Mouse (Mus musculus): ENCODE results near the gene Dach1.

The Dach1 gene

GRCm38 (mm10) chr14:98109929-98110328 lies 59.6 kb downstream of the Dach1 start:
- in situ Hi-C loops (cut with MboI, MseI), result loop anchor here in 1 of 2 experiments (10.0 kb wide), 1 partner anchor 1165 kb away; no protein-coding TSS in a partner anchor

- in situ Hi-C loops (cut with MboI, MseI), result loop anchor here in 1 of 2 experiments (10.0 kb wide), 1 partner anchor 1164 kb away; no protein-coding TSS in a partner anchor
These were observed 60.8 kb downstream of the Dach1 start for GRCm38 (mm10) chr14:98108764-98109163.

GRCm38 (mm10) chr14:98106208-98106607 lies 63.4 kb downstream of the Dach1 start:
- in situ Hi-C loops (cut with MboI, MseI), result loop anchor here in 1 of 2 experiments (10.0 kb wide), 1 partner anchor 1161 kb away; no protein-coding TSS in a partner anchor

GRCm38 (mm10) chr14:98104314-98104955 lies 65.1 kb downstream of the Dach1 start:
- in situ Hi-C loops (cut with MboI, MseI), result loop anchor here in 1 of 2 experiments (10.0 kb wide), 1 partner anchor 1160 kb away; no protein-coding TSS in a partner anchor

GRCm38 (mm10) chr14:98095229-98095628 lies 74.3 kb downstream of the Dach1 start:
- in situ Hi-C loops (cut with MboI, MseI), result no loop called here

GRCm38 (mm10) chr14:98089246-98089645 lies 80.3 kb downstream of the Dach1 start:
- in situ Hi-C loops (cut with MboI, MseI), result no loop called here

GRCm38 (mm10) chr14:98087355-98087754 lies 82.2 kb downstream of the Dach1 start:
- in situ Hi-C loops (cut with MboI, MseI), result no loop called here

- in situ Hi-C loops (cut with MboI, MseI), result no loop called here
These were observed 82.8 kb downstream of the Dach1 start for GRCm38 (mm10) chr14:98086794-98087193.

GRCm38 (mm10) chr14:98085141-98085540 lies 84.4 kb downstream of the Dach1 start:
- in situ Hi-C loops (cut with MboI, MseI), result no loop called here

GRCm38 (mm10) chr14:98084720-98085119 lies 84.8 kb downstream of the Dach1 start:
- in situ Hi-C loops (cut with MboI, MseI), result no loop called here

GRCm38 (mm10) chr14:98083419-98083818 lies 86.1 kb downstream of the Dach1 start:
- in situ Hi-C loops (cut with MboI, MseI), result no loop called here

GRCm38 (mm10) chr14:98080014-98080413 lies 89.6 kb downstream of the Dach1 start:
- in situ Hi-C loops (cut with MboI, MseI), result no loop called here

GRCm38 (mm10) chr14:98077996-98078395 lies 91.6 kb downstream of the Dach1 start:
- in situ Hi-C loops (cut with MboI, MseI), result no loop called here

GRCm38 (mm10) chr14:98073421-98074080 lies 96.0 kb downstream of the Dach1 start:
- in situ Hi-C loops (cut with MboI, MseI), result no loop called here

GRCm38 (mm10) chr14:98072647-98073420 lies 96.7 kb downstream of the Dach1 start:
- in situ Hi-C loops (cut with MboI, MseI), result no loop called here

GRCm38 (mm10) chr14:98071877-98072276 lies 97.7 kb downstream of the Dach1 start:
- in situ Hi-C loops (cut with MboI, MseI), result no loop called here

GRCm38 (mm10) chr14:98067273-98067905 lies 102.2 kb downstream of the Dach1 start:
- in situ Hi-C loops (cut with MboI, MseI), result no loop called here

GRCm38 (mm10) chr14:98064190-98064589 lies 105.4 kb downstream of the Dach1 start:
- in situ Hi-C loops (cut with MboI, MseI), result no loop called here

- in situ Hi-C loops (cut with MboI, MseI), result no loop called here
These were observed 120.2 kb downstream of the Dach1 start for GRCm38 (mm10) chr14:98049329-98049728.

GRCm38 (mm10) chr14:98048403-98048802 lies 121.2 kb downstream of the Dach1 start:
- in situ Hi-C loops (cut with MboI, MseI), result no loop called here

GRCm38 (mm10) chr14:98047670-98048069 lies 121.9 kb downstream of the Dach1 start:
- in situ Hi-C loops (cut with MboI, MseI), result no loop called here

GRCm38 (mm10) chr14:98046960-98047359 lies 122.6 kb downstream of the Dach1 start:
- in situ Hi-C loops (cut with MboI, MseI), result no loop called here

All from T-helper 17 cell (primary cell).